Mouse (Mus musculus) cerebellum, adult 2 months (tissue): Measurements from ENCODE around the gene Akr7a5. TPM values are rescaled to one million over a fixed set of nuclear protein-coding genes. Genes with fewer than 3 reads are reported as not detected.
A peak's percentile ranks its signal among the peaks of the same experiment; 100 is the strongest.

Source experiments
- DNase-seq, 2 experiments: peaks; one replicate each; pipeline ENCODE4 v3.0.0; 2021
- H3K27ac ChIP-seq: fragments of 200-500 bp; 2 replicates; pipeline ENCODE4 v1.5.1; 2012; ENCODE audit warnings: low read length, control low read depth, inconsistent platforms; ENCODE audit not compliant: insufficient read depth
- H3K27me3 ChIP-seq: fragments of 200-500 bp; 2 replicates; pipeline ENCODE4 v1.6.1; 2012; ENCODE audit warnings: inconsistent platforms, mild to moderate bottlenecking, low read length, moderate library complexity; ENCODE audit not compliant: control insufficient read depth, insufficient read depth
- H3K4me1 ChIP-seq: fragments of 200-500 bp; 2 replicates; pipeline ENCODE4 v1.6.1; 2011; ENCODE audit warnings: low read length; ENCODE audit not compliant: control insufficient read depth, insufficient read depth
- H3K4me3 ChIP-seq: fragments of 200-500 bp; replicated peaks from 2 replicates; pipeline ENCODE3; 2011; ENCODE audit warnings: mild to moderate bottlenecking, low read depth, low read length, control low read depth; ENCODE audit not compliant: insufficient read depth
- CTCF ChIP-seq: fragments of 200-500 bp; IDR thresholded peaks from 2 replicates; pipeline ENCODE4 v1.5.1; 2011; ENCODE audit warnings: low read depth, mild to moderate bottlenecking, control low read depth, low read length, moderate library complexity, borderline replicate concordance; ENCODE audit not compliant: insufficient read depth
- POLR2A ChIP-seq: fragments of 200-500 bp; IDR thresholded peaks from 2 replicates; pipeline ENCODE4 v1.6.1; 2011; ENCODE audit warnings: low read length, control low read depth, borderline replicate concordance; ENCODE audit not compliant: insufficient read depth
- WGBS: fragments of 180-500 bp; shearing (Covaris S2); methylation state at CpG from one replicate; pipeline ENCODE4 v1.1.7; 2018; 5-methylcytosine and 5-hydroxymethylcytosine counted together
- polyA plus RNA-seq: library from polyadenylated mRNA; depleted of rRNA; stranded (reverse); fragments of >200 nt; gene quantifications from 2 replicates; pipeline ENCODE4 v1.2.3, GENCODE M21; 2012

The Akr7a5 gene
- polyA plus RNA-seq, 1 experiment, result 22.3 TPM

DNA sequence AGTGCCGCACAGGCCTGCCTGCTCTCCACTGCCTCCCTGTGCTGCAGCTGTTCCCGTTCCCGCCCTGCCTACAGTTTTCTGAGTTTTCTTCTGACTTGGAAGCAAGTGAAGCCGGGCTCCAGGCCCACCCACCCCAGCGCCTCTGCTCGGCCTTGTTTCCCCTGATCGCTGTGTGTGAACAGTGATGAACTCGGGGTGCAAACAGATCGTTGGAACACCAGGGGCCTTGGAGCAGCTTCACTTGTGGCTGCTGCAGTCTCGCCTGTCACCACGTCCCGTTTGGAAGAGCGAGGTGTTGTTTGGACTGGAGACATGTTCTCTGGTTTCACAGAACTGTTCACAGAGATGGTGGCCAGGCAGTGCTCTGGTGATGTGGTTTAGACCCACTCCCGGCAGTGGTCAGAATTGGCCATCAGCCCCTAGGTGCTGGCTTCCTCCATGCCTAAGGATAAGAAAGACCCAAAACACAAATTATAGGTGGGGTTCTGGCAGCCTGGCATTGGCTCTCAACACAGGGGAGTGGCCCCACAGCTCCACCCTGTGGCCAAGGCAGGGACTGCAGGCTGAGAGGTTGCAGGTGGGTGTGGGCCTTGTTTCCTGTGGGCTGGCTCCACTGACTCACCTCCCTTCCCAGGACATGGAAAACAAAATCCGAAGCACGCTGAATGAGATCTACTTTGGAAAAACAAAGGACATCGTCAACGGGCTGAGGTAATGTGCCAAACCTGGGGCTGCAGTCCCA, 23.3 kb upstream of the Akr7a5 start:
- H3K4me1 ChIP-seq, result peaks cover 35% of the 10 kb centered on the region
- TF ChIP-seq CTCF (peak; percentile 94), POLR2A (no peak)
- H3K4me3 ChIP-seq, result no peak overlapping the region
- no peak overlapping the region for H3K27ac ChIP-seq
- 79% methylated on average over 18 of the region's 18 CpGs for WGBS
- peak; percentile 73 to 86 for DNase-seq
- no peaks in the 10 kb centered on the region for H3K27me3 ChIP-seq

DNA sequence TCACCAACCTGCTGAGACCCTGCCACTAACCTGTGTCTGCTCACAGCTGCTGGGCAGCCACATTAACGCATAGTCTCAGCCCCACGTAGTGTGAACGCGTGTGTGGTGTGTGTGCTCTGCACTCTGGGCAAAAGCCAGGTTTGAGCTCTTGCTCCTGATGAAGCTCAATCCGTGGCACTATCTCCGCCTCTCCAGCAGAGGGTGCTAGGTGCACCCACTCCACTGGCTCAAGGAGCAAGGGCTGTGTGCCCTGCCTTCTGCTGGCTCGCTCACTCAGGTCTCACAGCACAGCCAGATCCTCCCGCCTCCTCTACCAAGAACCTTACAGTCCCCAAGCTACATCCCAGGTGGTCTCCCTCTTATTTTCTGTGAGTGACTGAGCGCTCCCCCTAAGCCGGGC, 21.5 kb upstream of the Akr7a5 start:
- no peak overlapping the region for H3K4me3 ChIP-seq
- H3K4me1 ChIP-seq, result peaks cover 23% of the 10 kb centered on the region
- TF ChIP-seq CTCF (peak; percentile 95), POLR2A (no peak)
- DNase-seq, result peak; percentile 76 to 84
- 22% methylated on average over 10 of the region's 10 CpGs for WGBS
- H3K27me3 ChIP-seq, result no peaks in the 10 kb centered on the region
- H3K27ac ChIP-seq, result no peak overlapping the region

DNA sequence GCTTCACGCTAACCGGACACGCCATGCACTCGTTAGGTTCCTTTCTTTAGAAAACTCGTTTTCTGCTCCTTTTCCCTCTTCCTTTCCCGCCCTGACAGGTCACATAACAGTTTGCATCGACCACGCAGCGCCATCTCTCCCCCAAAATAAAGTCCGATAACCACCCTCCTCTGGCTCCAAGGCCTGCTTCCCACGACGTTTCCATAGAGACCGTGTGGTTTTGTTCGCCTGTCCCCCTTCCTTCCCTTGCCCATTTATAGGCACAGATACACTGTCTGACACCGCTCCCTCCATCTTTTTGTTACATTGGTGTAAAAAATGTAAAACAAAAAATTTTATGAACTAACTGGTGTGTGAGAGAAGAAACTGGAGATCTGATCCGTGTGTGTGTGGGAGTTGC, 19.4 kb upstream of the Akr7a5 start:
- 80% methylated on average over 16 of the region's 16 CpGs for WGBS
- H3K4me1 ChIP-seq, result peaks cover 23% of the 10 kb centered on the region
- no peaks in the 10 kb centered on the region for H3K27me3 ChIP-seq
- DNase-seq, result no peak
- H3K27ac ChIP-seq, result no peak overlapping the region
- TF ChIP-seq POLR2A (no peak), CTCF (no peak)
- no peak overlapping the region for H3K4me3 ChIP-seq

DNA sequence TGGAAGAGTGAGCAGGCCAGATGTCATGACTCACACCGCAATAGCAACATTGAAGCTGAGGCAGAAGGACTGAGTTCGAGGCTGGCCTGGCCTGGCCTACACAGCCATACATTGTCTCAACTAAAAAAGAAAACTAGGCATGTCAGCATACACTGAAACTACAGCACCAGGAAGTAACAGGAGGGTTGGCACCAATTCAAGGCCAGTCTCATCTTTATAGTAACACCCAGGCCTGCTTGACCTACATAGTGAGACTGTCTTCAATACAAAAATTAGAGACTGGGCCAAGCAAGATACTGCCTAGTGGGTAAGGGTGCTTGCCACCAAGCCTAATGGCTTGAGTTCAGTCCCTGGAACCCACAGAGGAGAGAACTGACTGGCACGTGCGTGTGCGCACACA, 18.5 kb upstream of the Akr7a5 start:
- Histone ChIP-seq H3K4me3 (no peak overlapping the region), H3K27me3 (no peaks in the 10 kb centered on the region), H3K4me1 (peaks cover 21% of the 10 kb centered on the region), H3K27ac (no peak overlapping the region)
- TF ChIP-seq CTCF, result no peak
- TF ChIP-seq POLR2A, result no peak
- 62% methylated on average over 5 of the region's 5 CpGs for WGBS
- DNase-seq, result peak in 1 of 2 experiments; percentile 27

DNA sequence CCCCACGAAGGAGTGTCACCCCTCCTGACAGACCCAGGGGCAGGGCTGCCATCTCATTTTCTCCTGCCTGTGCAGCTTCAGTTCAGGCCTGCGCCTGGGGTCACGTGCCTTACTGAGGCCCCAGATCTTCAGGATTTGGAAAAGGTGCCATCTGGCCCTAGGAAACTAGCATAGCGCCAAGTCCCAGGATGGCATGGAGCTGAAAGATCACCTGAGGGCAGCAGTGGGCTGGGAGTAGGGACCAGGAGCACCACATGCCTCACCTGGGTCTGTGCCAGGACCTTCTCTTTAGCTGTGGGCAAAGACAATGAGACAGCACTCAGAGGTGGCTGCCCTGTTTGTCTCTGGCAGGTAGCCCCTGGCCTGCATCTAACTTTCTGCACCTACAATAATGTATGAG, 13.0 kb upstream of the Akr7a5 start:
- no peaks in the 10 kb centered on the region for H3K27me3 ChIP-seq
- H3K27ac ChIP-seq, result peak overlapping the region; percentile 61
- 0 out of 2 replicates have a peak, but pooled peaks have one; percentile 11 for TF ChIP-seq POLR2A
- TF ChIP-seq CTCF, result peak; percentile 59; the same call in 1 of the 2 replicates
- peaks cover 38% of the 10 kb centered on the region for H3K4me1 ChIP-seq
- WGBS, result 9% methylated on average over 4 of the region's 4 CpGs
- peak; percentile 96 to 98 for DNase-seq
- no peak overlapping the region for H3K4me3 ChIP-seq

DNA sequence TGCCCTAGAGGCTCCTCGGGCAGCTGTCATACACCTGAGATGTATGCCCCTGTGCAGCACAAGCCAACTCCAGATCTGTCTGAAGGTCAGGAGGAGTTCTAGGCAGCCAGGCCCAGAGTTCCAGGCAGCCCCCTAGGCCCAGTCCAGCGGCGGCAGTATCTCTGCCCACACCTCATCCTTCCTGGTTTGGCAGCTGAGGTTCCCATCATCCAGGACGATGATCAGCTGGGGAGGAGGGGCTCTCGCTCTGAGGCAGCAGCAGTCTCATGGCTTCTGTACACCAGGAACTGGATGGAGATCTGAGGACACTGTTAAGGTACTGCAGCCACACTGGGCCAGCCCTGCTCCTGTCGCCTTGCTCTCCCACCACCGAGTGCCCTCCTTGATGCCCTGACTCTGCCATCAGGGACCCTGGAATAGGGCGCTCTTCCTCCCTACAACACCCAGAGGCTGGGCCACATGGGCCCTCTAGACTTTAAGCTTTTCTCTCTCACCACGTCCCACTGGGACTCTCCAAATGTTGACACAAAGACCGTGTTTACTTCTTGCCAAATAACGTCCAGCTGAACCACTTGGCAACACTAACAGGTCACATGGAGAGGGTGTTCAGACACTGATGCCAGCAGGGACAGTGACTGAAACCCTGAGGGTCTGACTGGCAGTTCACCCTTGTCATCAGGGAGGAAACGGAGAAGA, 11.7 kb upstream of the Akr7a5 start:
- TF ChIP-seq POLR2A (no peak), CTCF (no peak)
- no peaks in the 10 kb centered on the region for H3K27me3 ChIP-seq
- no peak for DNase-seq
- H3K4me3 ChIP-seq, result no peak overlapping the region
- WGBS, result 32% methylated on average over 12 of the region's 12 CpGs
- H3K27ac ChIP-seq, result peak overlapping the region; percentile 61
- peaks cover 38% of the 10 kb centered on the region for H3K4me1 ChIP-seq

DNA sequence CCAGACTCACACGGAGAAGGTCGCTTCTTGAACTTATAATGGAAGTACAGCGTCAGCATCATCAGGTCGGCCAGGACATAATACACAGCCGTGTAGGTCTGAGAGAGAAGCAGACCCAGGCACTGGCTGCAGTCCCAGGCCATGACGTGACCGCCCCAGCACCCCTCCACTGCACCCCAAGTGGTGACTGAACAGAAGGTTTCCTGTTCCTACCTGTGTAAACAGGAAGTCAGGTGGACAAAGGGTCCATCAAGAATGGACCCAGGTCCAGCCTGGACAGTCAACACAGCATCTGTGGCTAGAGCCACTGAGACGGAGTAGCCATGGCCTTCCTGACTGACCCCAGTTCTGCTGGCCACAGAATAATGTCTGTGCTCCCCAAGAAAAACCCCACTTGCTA, 8.8 kb upstream of the Akr7a5 start:
- DNase-seq, result no peak
- Histone ChIP-seq H3K4me1 (peaks cover 42% of the 10 kb centered on the region), H3K4me3 (no peak overlapping the region), H3K27ac (no peak overlapping the region), H3K27me3 (no peaks in the 10 kb centered on the region)
- TF ChIP-seq CTCF (no peak), POLR2A (no peak)
- 68% methylated on average over 8 of the region's 8 CpGs for WGBS

DNA sequence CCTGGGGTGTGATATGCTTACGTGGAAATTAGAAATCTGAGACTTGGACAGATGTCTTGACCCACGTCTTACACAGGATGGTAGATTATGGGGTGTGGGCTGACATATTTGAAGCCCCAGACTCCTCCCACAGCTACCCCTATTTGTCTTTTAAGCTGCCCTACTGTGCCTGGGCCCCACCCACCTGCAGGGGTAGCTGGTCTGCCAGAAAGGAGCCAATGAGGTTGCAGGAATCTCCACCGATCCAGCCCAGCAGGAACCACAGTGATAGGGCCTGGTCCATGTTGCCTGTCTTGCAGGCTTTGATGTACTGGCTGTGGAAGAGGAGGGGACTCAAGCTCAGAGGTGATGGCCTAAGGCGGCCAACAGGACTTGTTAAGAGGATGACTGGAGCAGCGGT, 8.3 kb upstream of the Akr7a5 start:
- no peak for TF ChIP-seq POLR2A
- no peak for TF ChIP-seq CTCF
- no peak overlapping the region for H3K4me3 ChIP-seq
- no peak overlapping the region for H3K27ac ChIP-seq
- peaks cover 37% of the 10 kb centered on the region for H3K4me1 ChIP-seq
- DNase-seq, result no peak
- no peaks in the 10 kb centered on the region for H3K27me3 ChIP-seq
- WGBS, result 67% methylated on average over 5 of the region's 5 CpGs
